In the genomic region with DNA sequence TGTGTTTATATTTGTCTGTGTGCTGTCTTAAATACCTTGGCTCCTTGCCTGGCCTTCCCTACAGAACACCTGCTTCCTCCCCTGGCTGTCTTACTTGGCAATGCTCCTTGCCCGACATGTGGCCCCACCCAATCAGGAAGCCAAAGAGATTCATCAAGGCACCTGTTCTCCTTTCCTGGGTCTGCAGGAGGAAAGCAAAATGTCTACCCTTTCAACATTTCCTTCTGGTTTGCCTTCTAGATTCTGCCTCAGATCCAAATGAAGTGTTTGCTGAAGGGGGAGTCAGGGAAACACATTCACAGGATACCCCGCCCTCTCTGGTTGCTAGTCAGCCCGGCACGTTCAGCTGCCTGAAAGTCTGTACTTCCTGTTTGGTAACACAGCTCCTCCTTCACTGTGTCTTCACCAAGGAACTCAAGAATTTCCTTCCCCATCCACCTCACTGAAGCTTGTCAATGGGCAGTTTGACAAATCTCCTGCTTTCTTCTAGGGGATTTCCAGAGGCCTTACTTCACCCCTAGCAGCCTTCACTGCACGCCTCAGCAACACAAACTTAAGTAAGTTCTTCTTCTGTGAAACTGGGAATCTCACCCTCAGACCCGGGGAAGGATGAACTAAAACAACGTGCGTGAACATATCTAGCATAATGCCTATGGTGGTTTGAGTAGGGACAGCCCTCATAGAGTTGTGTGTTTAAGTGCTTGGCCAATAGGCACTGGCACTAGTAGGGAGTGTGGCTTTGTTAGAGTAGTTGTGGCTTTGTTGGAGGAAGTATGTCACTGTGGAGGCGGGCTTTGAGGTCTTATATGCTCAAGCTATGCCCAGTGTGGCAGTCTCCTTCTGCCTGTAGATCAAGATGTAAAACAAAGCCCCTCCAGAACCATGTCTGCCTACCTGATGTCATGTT, we compare ENCODE assay signal across 8 mouse cellular contexts. TPM values are rescaled to one million over a fixed set of nuclear protein-coding genes. Genes with fewer than 3 reads are reported as not detected.
A peak's percentile ranks its signal among the peaks of the same experiment; 100 is the strongest.
DNase-seq lines count a peak whose midpoint lies in the region; ATAC-seq and TF ChIP-seq lines count a peak whose summit lies in the region.

No protein-coding gene starts in this region.

- TF ChIP-seq EP300 in CH12.LX (IDR thresholded peaks at IDR 0.05; ENCODE audit: low read length), result 0 out of 2 replicates have a peak, but pooled peaks have one; percentile 22

- H3K79me2 ChIP-seq in CH12.LX (replicated peaks; ENCODE audit: control insufficient read depth, extremely low read depth, insufficient read depth, poor library complexity, severe bottlenecking), result peaks cover 7% of the 10 kb centered on the region

- peaks cover 14% of the 10 kb centered on the region for H3K9me3 ChIP-seq in CH12.LX (replicated peaks; ENCODE audit: low read length)
- H3K9me3 ChIP-seq in hindbrain, embryonic 13.5 days, result no peaks in the 10 kb centered on the region

- H3K27ac ChIP-seq in CH12.LX (ENCODE audit: insufficient read depth, low read depth), result peak overlapping the region; percentile 96
- H3K27ac ChIP-seq in hindbrain, embryonic 13.5 days, result no peak overlapping the region

- dilution Hi-C loops in CH12.LX (cut with MboI; ENCODE audit: extremely low pct_ligation_motif_present, extremely low pct_unique_long_range_greater_than_20kb, low sequenced_read_pairs), result no loop called here

- H3K9ac ChIP-seq in CH12.LX (ENCODE audit: insufficient read depth, low read depth), result no peak overlapping the region; the same call in 1 of the 2 replicates
- H3K9ac ChIP-seq in hindbrain, embryonic 13.5 days, result no peak overlapping the region

- TF ChIP-seq POLR2A in CH12.LX (IDR thresholded peaks at IDR 0.05; ENCODE audit: low read depth, low read length), result 0 out of 2 replicates have a peak, but pooled peaks have one; percentile 32

- H3K4me1 ChIP-seq in CH12.LX (ENCODE audit: control insufficient read depth in 1 of 2, insufficient read depth in 2 of 2), result peaks cover 22 to 69% of the 10 kb centered on the region in 2 experiments
- no peaks in the 10 kb centered on the region for H3K4me1 ChIP-seq in hindbrain, embryonic 13.5 days (replicated peaks)

- peak overlapping the region; percentile 39 for H3K4me2 ChIP-seq in CH12.LX (ENCODE audit: insufficient read depth, low read depth, poor library complexity, severe bottlenecking)
- no peak overlapping the region for H3K4me2 ChIP-seq in hindbrain, embryonic 13.5 days

- peak; percentile 24 for DNase-seq in adrenal gland, adult 8-10 months
- DNase-seq in adrenal gland, adult 18-20 months (ENCODE audit: low spot score in 2 of 2), result no peak
- peak; percentile 86 for DNase-seq in CH12.LX (ENCODE audit: extremely low read depth)
- DNase-seq in gastrocnemius, postnatal 25 days, result peak; percentile 43
- peak; percentile 78 for DNase-seq in kidney, postnatal 14 days
- DNase-seq in natural killer cell, adult 2 months (ENCODE audit: low spot score in 2 of 2), result peak; percentile 77
- no peak for DNase-seq in embryo, embryonic 10 days (ENCODE audit: low spot score)

- in situ Hi-C loops in CH12.LX (cut with MboI; ENCODE audit: low pct_ligation_motif_present, low pct_unique_long_range_greater_than_20kb, low sequenced_read_pairs), result loop anchor here (25.0 kb wide), 1 partner anchor 228 kb away; a partner anchor contains a TSS

- TF ChIP-seq RAD21 in CH12.LX (IDR thresholded peaks at IDR 0.05; ENCODE audit: low read depth, low read length), result no peak

- TF ChIP-seq CTCF in CH12.LX (conservative IDR thresholded peaks at IDR 0.05 in 1 of 2, IDR thresholded peaks at IDR 0.05 in 1 of 2; ENCODE audit: low read depth in 2 of 2, low read length in 2 of 2), result no peak

- no peaks in the 10 kb centered on the region for H3K27me3 ChIP-seq in CH12.LX (replicated peaks)
- H3K27me3 ChIP-seq in hindbrain, embryonic 13.5 days, result no peaks in the 10 kb centered on the region

- WGBS in hindbrain, embryonic 13.5 days, result 93% methylated on average over 9 of the region's 9 CpGs

- ATAC-seq in hindbrain, embryonic 13.5 days (ENCODE audit: low FRiP score), result no peak

- H3K36me3 ChIP-seq in CH12.LX (replicated peaks in 1 of 2; ENCODE audit: control insufficient read depth in 1 of 2, insufficient read depth in 1 of 2, low read length in 1 of 2), result peaks cover 0 to 2% of the 10 kb centered on the region in 2 experiments
- no peaks in the 10 kb centered on the region for H3K36me3 ChIP-seq in hindbrain, embryonic 13.5 days

- H3K4me3 ChIP-seq in CH12.LX (replicated peaks in 1 of 3; ENCODE audit: low read depth in 2 of 3, low read length in 2 of 3, poor library complexity in 1 of 3), result peak overlapping the region in 1 of 3 experiments; percentile 36
- no peak overlapping the region for H3K4me3 ChIP-seq in hindbrain, embryonic 13.5 days

TF ChIP-seq in CH12.LX, 34 proteins besides CTCF, POLR2A, EP300 and RAD21:
- TF ChIP-seq NRF1 (IDR thresholded peaks at IDR 0.05; ENCODE audit: low read depth, low read length) (no peak), JUND (conservative IDR thresholded peaks at IDR 0.05; ENCODE audit: low read depth, low read length) (no peak), USF2 (conservative IDR thresholded peaks at IDR 0.05; ENCODE audit: low read depth, low read length) (no peak), ELF1 (IDR thresholded peaks at IDR 0.05; ENCODE audit: low read depth, low read length) (peak; percentile 85), SIN3A (IDR thresholded peaks at IDR 0.05; ENCODE audit: low read length) (peak; percentile 66; the same call in 1 of the 2 replicates), MYC (IDR thresholded peaks at IDR 0.05; ENCODE audit: low read depth, low read length) (0 out of 2 replicates have a peak, but pooled peaks have one; percentile 25), MAZ (IDR thresholded peaks at IDR 0.05; ENCODE audit: low read depth, low read length) (no peak), HCFC1 (IDR thresholded peaks at IDR 0.05; ENCODE audit: low read depth, low read length) (peak; percentile 7), UBTF (IDR thresholded peaks at IDR 0.05; ENCODE audit: low read depth, low read length) (no peak), E2F4 (IDR thresholded peaks at IDR 0.05; ENCODE audit: insufficient replicate concordance, low read depth, low read length) (no peak), TCF12 (IDR thresholded peaks at IDR 0.05; ENCODE audit: low read depth, low read length) (peak; percentile 19; the same call in 1 of the 2 replicates), ETS1 (conservative IDR thresholded peaks at IDR 0.05; ENCODE audit: low read depth, low read length) (peak; percentile 76), RCOR1 (conservative IDR thresholded peaks at IDR 0.05; ENCODE audit: low read depth, low read length) (no peak), IRF4 (IDR thresholded peaks at IDR 0.05; ENCODE audit: low read depth, low read length) (0 out of 2 replicates have a peak, but pooled peaks have one; percentile 3), NELFE (IDR thresholded peaks at IDR 0.05; ENCODE audit: low read depth, low read length) (no peak), MAFK (IDR thresholded peaks at IDR 0.05; ENCODE audit: insufficient replicate concordance, low read length) (no peak), BHLHE40 (IDR thresholded peaks at IDR 0.05; ENCODE audit: low read depth, low read length) (peak; percentile 95), GABPA (IDR thresholded peaks at IDR 0.05; ENCODE audit: insufficient replicate concordance, low read depth, low read length) (no peak)

RNA-seq across cellular contexts. Expression of a gene that starts 27.7 kb away (rescaled TPM):
- total RNA-seq in adrenal gland, adult 8-10 months (2022), result 10 to 100 TPM; 19.3 to 53.7 (median 29.3) TPM
- total RNA-seq in adrenal gland, adult 18-20 months (2021), result 10 to 100 TPM; 22.9 to 26.0 TPM
- total RNA-seq in CH12.LX (2012; rRNA removed) (37.6 and 44.9 TPM in 2 replicates), CH12.LX (2014; rRNA removed) (30.1 and 31.7 TPM in 2 replicates)
- polyA plus RNA-seq in CH12.LX (2012; ENCODE audit: insufficient read length, low read depth), result 33.1 and 39.2 TPM in 2 replicates
- total RNA-seq in gastrocnemius, postnatal 25 days (2021), result 1 to 10 TPM; 4.7 to 5.3 TPM
- polyA plus RNA-seq in hindbrain, embryonic 13.5 days (2015; fragmentation: Nextera tagmentation; extraction: Ambion mirVana), result 6.9 and 7.6 TPM in 2 replicates

Comparison
In these comparisons a context has a peak if more than half of its experiments do, and no peak if none do; other contexts are left out.
1. DNase-seq: peak in adrenal gland, adult 8-10 months (single experiment), CH12.LX (single experiment), gastrocnemius, postnatal 25 days (single experiment), kidney, postnatal 14 days (single experiment) and natural killer cell, adult 2 months (2 of 2); none in adrenal gland, adult 18-20 months (0 of 2) and embryo, embryonic 10 days (single experiment).